Mouse (Mus musculus) kidney, adult 2 months (tissue): ENCODE data around the gene Cd151. TPM values are rescaled to one million over a fixed set of nuclear protein-coding genes. Genes with fewer than 3 reads are reported as not detected.

Experiments
- DNase-seq: peaks from one replicate; pipeline ENCODE4 v3.0.0; 2021
- H3K27ac ChIP-seq: fragments of 200-500 bp; 2 replicates; pipeline ENCODE4 v1.5.1; 2012; ENCODE audit warnings: low read depth, low read length, control low read depth, inconsistent platforms; ENCODE audit not compliant: insufficient read depth
- H3K27me3 ChIP-seq: fragments of 200-500 bp; replicated peaks from 2 replicates; pipeline ENCODE4 v1.6.1; 2012; ENCODE audit warnings: mild to moderate bottlenecking, moderate library complexity, low read length, inconsistent platforms; ENCODE audit not compliant: control insufficient read depth, insufficient read depth
- H3K36me3 ChIP-seq: fragments of 200-500 bp; 2 replicates; pipeline ENCODE4 v1.6.1; 2012; ENCODE audit warnings: mild to moderate bottlenecking, moderate library complexity, low read length, inconsistent platforms; ENCODE audit not compliant: control insufficient read depth, insufficient read depth
- H3K4me1 ChIP-seq: fragments of 200-500 bp; 2 replicates; pipeline ENCODE4 v1.6.1; 2011; ENCODE audit warnings: low read length; ENCODE audit not compliant: control insufficient read depth, insufficient read depth
- H3K4me3 ChIP-seq: fragments of 200-500 bp; 2 replicates; pipeline ENCODE4 v1.5.1; 2011; ENCODE audit warnings: mild to moderate bottlenecking, low read depth, low read length, control low read depth; ENCODE audit not compliant: insufficient read depth
- CTCF ChIP-seq: fragments of 200-500 bp; conservative IDR thresholded peaks from 2 replicates; pipeline ENCODE4 v1.5.1; 2011; ENCODE audit warnings: low read depth, mild to moderate bottlenecking, control low read depth, low read length, moderate library complexity, mixed read lengths; ENCODE audit not compliant: insufficient read depth, insufficient read length
- POLR2A ChIP-seq: fragments of 200-500 bp; IDR thresholded peaks from one replicate; pipeline ENCODE4 v1.6.1; 2011; ENCODE audit warnings: low read depth, low read length, control low read depth
- WGBS: fragments of 180-500 bp; shearing (Covaris S2); methylation state at CpG from one replicate; pipeline ENCODE4 v1.1.7; 2018; 5-methylcytosine and 5-hydroxymethylcytosine counted together
- polyA plus RNA-seq: library from polyadenylated mRNA; depleted of rRNA; stranded (reverse); fragments of >200 nt; gene quantifications from 2 replicates; pipeline ENCODE4 v1.2.3, GENCODE M21; 2012

Cd151 gene
- polyA plus RNA-seq, 1 experiment, result 274 TPM

DNA sequence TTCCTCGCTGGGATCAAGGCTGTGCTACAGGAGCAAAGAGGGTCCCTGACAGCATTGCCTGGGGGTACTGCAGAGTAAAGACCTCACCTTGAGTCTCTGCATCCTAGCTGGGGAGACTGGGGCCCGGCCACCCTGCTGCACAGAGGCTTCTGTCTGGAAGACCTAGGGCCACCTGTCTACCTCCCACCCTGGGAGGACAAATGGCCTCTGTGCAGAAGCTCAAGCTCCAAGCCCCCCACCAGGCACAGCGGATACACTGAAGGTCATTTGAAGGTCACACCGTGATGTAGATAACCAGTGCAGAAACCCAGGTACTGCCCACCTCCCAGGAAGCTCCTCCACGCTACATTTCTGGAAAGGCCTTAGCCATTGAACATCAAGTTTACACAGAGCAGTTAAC is 38.5 kb upstream of the Cd151 start:
- no peak for TF ChIP-seq CTCF
- TF ChIP-seq POLR2A, result no peak
- Histone ChIP-seq H3K36me3 (no peaks in the 10 kb centered on the region), H3K27ac (no peak overlapping the region), H3K4me1 (peaks cover 8% of the 10 kb centered on the region), H3K27me3 (no peaks in the 10 kb centered on the region), H3K4me3 (no peak overlapping the region)
- 71% methylated on average over 5 of the region's 5 CpGs for WGBS
- DNase-seq, result no peak

DNA sequence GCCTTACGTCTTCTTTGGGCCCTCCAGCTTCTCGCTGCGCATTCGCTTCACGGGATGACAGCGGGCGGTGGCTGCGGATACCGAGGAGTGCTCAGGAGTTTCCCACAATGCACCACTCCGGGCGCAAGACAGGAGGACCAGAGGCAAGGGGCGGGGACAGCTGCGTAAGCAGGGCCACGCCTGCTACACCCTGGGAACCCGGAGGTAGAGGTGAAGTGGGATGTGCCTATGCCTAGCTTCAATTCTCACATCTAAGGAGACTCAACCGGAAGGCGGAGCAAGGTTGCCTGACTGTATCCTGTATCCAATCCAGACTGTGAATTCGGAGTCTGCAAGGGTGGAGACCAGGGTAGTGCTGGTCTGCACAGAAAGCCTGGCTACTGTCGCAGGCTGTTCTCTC is 37.9 kb upstream of the Cd151 start, which contains the start of gene Cend1:
Cend1 (minus strand) TSS at position 182 of the 400 bp plus-strand sequence.
- no peak for TF ChIP-seq POLR2A
- no peak for TF ChIP-seq CTCF
- no peak within 1 kb of the TSS for H3K4me3 ChIP-seq
- DNase-seq, result peak; percentile 59
- H3K4me1 ChIP-seq, result peaks cover 12% of the 10 kb centered on the region
- H3K36me3 ChIP-seq, result no peaks in the 10 kb centered on the region
- WGBS, result 13% methylated on average over 19 of the region's 19 CpGs
- no peak within 1 kb of the TSS for H3K27ac ChIP-seq
- H3K27me3 ChIP-seq, result no peaks in the 10 kb centered on the region

DNA sequence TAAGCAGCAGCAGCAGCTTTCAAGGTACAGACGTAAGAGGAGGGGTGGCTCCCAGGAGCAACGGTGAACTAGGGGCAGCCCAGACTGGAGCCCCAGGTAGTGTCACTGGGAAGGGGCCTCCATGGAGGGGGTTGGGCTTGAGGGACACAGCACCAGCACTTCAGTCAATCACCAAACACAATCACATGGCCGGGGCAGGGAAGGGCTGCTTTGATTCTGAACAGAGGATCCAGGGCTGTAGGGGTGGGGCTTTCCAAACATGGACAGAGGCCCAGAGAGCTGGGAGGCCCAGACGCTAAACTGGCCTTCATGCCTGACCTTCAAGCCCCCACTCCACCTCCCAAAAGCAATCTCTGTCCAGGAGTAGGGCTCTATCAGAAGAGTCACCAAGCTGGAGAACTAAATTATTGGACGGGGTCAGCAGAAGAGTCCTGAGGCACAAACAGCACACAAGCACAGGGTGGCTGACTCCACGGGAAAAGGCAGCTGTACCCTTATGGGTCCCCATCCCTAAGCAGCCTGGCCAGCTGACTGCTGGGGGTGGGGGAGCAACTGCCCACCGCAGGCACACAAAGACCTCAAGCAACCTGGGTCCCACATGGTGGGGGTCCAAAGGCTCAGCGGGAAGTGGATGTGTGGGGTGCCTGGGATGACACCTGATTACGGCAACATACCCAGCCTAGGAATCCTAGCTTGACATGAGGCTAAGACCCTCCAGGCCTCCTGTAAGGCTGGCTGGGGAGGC is 37.2 kb upstream of the Cd151 start:
- peaks cover 18% of the 10 kb centered on the region for H3K4me1 ChIP-seq
- TF ChIP-seq POLR2A, result no peak
- TF ChIP-seq CTCF, result no peak
- no peak for DNase-seq
- H3K4me3 ChIP-seq, result no peak overlapping the region
- 74% methylated on average over 9 of the region's 9 CpGs for WGBS
- H3K27ac ChIP-seq, result no peak overlapping the region
- no peaks in the 10 kb centered on the region for H3K27me3 ChIP-seq
- no peaks in the 10 kb centered on the region for H3K36me3 ChIP-seq

DNA sequence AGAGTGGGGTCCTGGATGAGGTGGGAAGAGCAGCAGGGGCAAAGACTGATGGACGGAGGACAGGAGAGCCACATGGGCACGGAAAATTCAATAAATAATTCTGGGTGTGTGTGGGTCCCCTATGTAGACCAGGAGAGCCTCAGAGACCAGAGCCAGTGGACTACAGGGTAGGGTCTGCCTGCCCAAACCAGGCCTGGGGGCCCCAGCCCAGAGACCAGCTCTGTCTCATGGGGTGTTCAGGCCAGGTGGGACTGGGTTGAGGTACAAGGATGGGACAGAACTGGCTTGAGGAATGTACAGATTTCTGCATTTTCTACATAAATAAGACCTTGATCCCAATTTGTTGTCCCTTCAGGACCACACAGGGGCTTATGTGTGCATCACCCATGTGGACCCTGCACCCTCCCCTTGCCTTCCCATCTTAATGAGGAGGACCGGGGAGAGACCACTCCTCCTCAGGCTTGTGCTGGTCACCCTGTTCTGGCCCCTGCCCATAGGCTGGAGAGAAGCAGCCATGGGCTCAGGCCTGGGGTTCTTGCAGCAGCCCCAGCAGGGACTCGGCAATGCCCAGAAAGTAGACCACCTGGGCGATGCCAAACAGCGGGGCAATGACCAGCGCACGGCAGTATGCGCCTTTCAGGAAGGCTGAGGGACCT is 36.5 kb upstream of the Cd151 start:
- DNase-seq, result no peak
- H3K36me3 ChIP-seq, result no peaks in the 10 kb centered on the region
- TF ChIP-seq POLR2A, result no peak
- TF ChIP-seq CTCF, result no peak
- 95% methylated on average over 9 of the region's 9 CpGs for WGBS
- H3K4me3 ChIP-seq, result no peak overlapping the region
- H3K27ac ChIP-seq, result no peak overlapping the region
- H3K27me3 ChIP-seq, result no peaks in the 10 kb centered on the region
- peaks cover 22% of the 10 kb centered on the region for H3K4me1 ChIP-seq

DNA sequence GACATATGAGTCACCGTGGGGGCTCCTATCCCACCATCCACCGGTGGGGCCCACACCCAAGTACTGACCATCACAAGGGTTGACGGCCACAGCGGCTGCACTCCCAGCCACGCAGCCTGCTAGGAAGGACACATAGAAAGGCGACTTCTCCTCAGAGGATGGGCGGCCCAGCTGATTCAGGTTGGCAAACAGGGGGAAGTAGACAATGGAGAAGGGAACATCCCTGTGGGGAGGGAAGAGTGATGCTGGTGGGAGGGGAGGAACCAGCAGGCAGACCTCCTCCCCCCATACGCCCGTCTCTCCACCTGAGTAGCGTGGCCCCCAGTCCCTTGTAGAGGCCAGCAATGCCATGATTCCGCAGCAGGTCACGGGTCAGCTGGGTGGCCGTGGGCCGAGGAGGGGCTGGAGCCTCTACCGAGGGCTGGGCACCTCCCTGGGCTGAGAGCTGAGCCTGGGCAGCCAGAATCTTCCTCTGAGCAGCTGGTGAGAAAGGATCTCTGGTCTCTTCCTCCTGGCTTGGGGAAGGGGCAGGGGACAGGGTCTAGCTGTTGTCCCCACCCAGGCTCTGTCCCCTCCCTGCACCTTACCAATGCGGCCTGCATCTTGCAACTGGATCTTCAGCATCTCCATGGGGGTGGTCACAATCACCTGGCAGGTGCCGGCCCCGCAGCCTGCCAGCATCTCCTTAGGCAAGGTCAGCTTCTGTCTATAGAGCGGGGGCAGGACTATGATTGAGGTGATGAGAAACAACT is 35.6 kb upstream of the Cd151 start:
- no peak for DNase-seq
- H3K27me3 ChIP-seq, result no peaks in the 10 kb centered on the region
- TF ChIP-seq POLR2A (no peak), CTCF (no peak)
- peaks cover 31% of the 10 kb centered on the region for H3K4me1 ChIP-seq
- no peak overlapping the region for H3K4me3 ChIP-seq
- H3K27ac ChIP-seq, result no peak overlapping the region
- 95% methylated on average over 19 of the region's 19 CpGs for WGBS
- H3K36me3 ChIP-seq, result no peaks in the 10 kb centered on the region

DNA sequence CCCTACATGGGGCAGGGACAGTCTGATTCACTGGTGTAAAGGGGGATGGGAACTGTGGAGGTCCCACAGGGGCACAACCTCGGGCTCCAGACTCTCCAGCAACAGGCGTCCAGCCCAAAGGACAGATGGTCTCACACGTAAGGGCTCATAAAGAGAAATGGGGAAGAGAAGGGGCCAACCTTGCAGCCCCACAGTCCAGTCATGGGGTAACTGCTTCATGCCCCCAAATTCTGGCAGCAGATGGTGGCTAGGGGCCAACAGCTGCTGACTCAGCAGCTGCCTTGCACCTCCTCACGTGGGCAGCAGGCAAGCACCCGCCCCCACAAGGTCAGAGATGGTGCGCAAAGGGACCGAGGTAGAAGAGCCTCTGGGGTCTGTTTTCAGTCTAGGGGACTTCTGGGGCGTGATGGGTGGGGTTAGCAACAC is 35.0 kb upstream of the Cd151 start:
- 64% methylated on average over 8 of the region's 8 CpGs for WGBS
- no peak overlapping the region for H3K4me3 ChIP-seq

More for the DNA sequence above, 35.0 kb upstream of the Cd151 start:
- Histone ChIP-seq H3K4me1 (peaks cover 36% of the 10 kb centered on the region), H3K27me3 (no peaks in the 10 kb centered on the region), H3K27ac (no peak overlapping the region), H3K36me3 (no peaks in the 10 kb centered on the region)
- DNase-seq, result peak; percentile 49
- TF ChIP-seq CTCF (no peak), POLR2A (no peak)
